Mouse (Mus musculus) ES-Bruce4 (cell line): Measurements from ENCODE around the gene Srd5a2. TPM values are rescaled to one million over a fixed set of nuclear protein-coding genes. Genes with fewer than 3 reads are reported as not detected.
"Not testable (repeated sequence)": the region's sequence is repeated elsewhere in the genome, so short reads cannot be mapped to it uniquely, and the experiment has no call there.

Source experiments
- H3K27ac ChIP-seq: 2 replicates; pipeline ENCODE4 v1.5.1; 2012; ENCODE audit warnings: low read length, inconsistent platforms; ENCODE audit not compliant: insufficient read depth
- H3K27me3 ChIP-seq: 2 replicates; pipeline ENCODE4 v1.6.1; 2012; ENCODE audit warnings: mild to moderate bottlenecking, low read length, inconsistent platforms; ENCODE audit not compliant: control insufficient read depth, poor library complexity, insufficient read depth, severe bottlenecking
- H3K36me3 ChIP-seq: 2 replicates; pipeline ENCODE4 v1.6.1; 2012; ENCODE audit warnings: inconsistent platforms, mild to moderate bottlenecking, low read length, moderate library complexity; ENCODE audit not compliant: control insufficient read depth, poor library complexity, insufficient read depth, severe bottlenecking
- H3K4me1 ChIP-seq: one replicate; pipeline ENCODE4 v1.8.1; 2011; ENCODE audit warnings: low read length; ENCODE audit not compliant: control insufficient read depth, insufficient read depth
- H3K4me3 ChIP-seq: 2 replicates; pipeline ENCODE4 v1.5.1; 2011; ENCODE audit warnings: low read depth, mild to moderate bottlenecking, low read length
- H3K9ac ChIP-seq: 2 replicates; pipeline ENCODE4 v1.6.1; 2012; ENCODE audit warnings: low read depth, mild to moderate bottlenecking, inconsistent platforms; ENCODE audit not compliant: poor library complexity, severe bottlenecking
- H3K9me3 ChIP-seq: replicated peaks from 2 replicates; pipeline ENCODE4 v1.6.1; 2012; ENCODE audit warnings: mild to moderate bottlenecking, low read length, inconsistent platforms; ENCODE audit not compliant: control insufficient read depth, poor library complexity, insufficient read depth, severe bottlenecking
- CTCF ChIP-seq: IDR thresholded peaks from one replicate; pipeline ENCODE4 v1.8.1; 2011; ENCODE audit warnings: low read depth, low read length
- EP300 ChIP-seq: IDR thresholded peaks from 2 replicates; pipeline ENCODE4 v1.6.1; 2011; ENCODE audit warnings: low read depth, low read length; ENCODE audit not compliant: insufficient read depth
- POLR2A ChIP-seq: IDR thresholded peaks from one replicate; pipeline ENCODE4 v1.8.1; 2011; ENCODE audit warnings: low read length; ENCODE audit not compliant: insufficient read depth
- polyA plus RNA-seq: library from polyadenylated mRNA; stranded (reverse); fragments of >200 nt; gene quantifications from 2 replicates; pipeline ENCODE4 v1.2.4, GENCODE M21; 2011; ENCODE audit warnings: low read depth; ENCODE audit not compliant: missing spikeins, insufficient read depth, insufficient read length

The Srd5a2 gene
- polyA plus RNA-seq, 1 experiment, result not detected

- TF ChIP-seq CTCF (no peak), EP300 (no peak), POLR2A (no peak)
- no peaks in the 10 kb centered on the region for H3K36me3 ChIP-seq
- no peak overlapping the region for H3K27ac ChIP-seq
- H3K4me1 ChIP-seq, result no peaks in the 10 kb centered on the region
- H3K9me3 ChIP-seq, result no peaks in the 10 kb centered on the region
- H3K27me3 ChIP-seq, result no peaks in the 10 kb centered on the region
- no peak overlapping the region for H3K9ac ChIP-seq
- H3K4me3 ChIP-seq, result no peak overlapping the region
Observed at GRCm38 (mm10) chr17:74078776-74079495, 31.2 kb upstream of the Srd5a2 start.

- not testable (repeated sequence) for H3K4me1 ChIP-seq, H3K9me3 ChIP-seq, H3K36me3 ChIP-seq, H3K27me3 ChIP-seq, H3K9ac ChIP-seq, H3K4me3 ChIP-seq, H3K27ac ChIP-seq
Observed at GRCm38 (mm10) chr17:74073067-74073466, 25.4 kb upstream of the Srd5a2 start.

- H3K9ac ChIP-seq, H3K27ac ChIP-seq, H3K36me3 ChIP-seq, H3K27me3 ChIP-seq, H3K4me3 ChIP-seq, H3K9me3 ChIP-seq, H3K4me1 ChIP-seq: not testable (repeated sequence)
Observed at GRCm38 (mm10) chr17:74062763-74063162, 15.0 kb upstream of the Srd5a2 start.

GRCm38 (mm10) chr17:74048229-74048816, 607 bp upstream of the Srd5a2 start:
- H3K36me3 ChIP-seq, result no peaks in the 10 kb centered on the region
- no peak overlapping the region for H3K27ac ChIP-seq
- H3K4me1 ChIP-seq, result no peaks in the 10 kb centered on the region
- peaks cover 19% of the 10 kb centered on the region for H3K27me3 ChIP-seq
- peaks cover 4% of the 10 kb centered on the region; the same call in 1 of the 2 replicates for H3K9me3 ChIP-seq
- no peak overlapping the region for H3K9ac ChIP-seq
- TF ChIP-seq CTCF (no peak), POLR2A (no peak), EP300 (no peak)
- peak overlapping the region; percentile 23; the same call in 1 of the 2 replicates for H3K4me3 ChIP-seq

GRCm38 (mm10) chr17:74043754-74044153, 4.0 kb downstream of the Srd5a2 start:
- TF ChIP-seq CTCF, result no peak
- no peak for TF ChIP-seq POLR2A
- TF ChIP-seq EP300, result no peak
- H3K27me3 ChIP-seq, result peaks cover 14% of the 10 kb centered on the region
- no peaks in the 10 kb centered on the region for H3K4me1 ChIP-seq
- H3K9ac ChIP-seq, result no peak overlapping the region
- no peaks in the 10 kb centered on the region for H3K36me3 ChIP-seq
- no peak overlapping the region for H3K27ac ChIP-seq
- no peak overlapping the region for H3K4me3 ChIP-seq
- H3K9me3 ChIP-seq, result no peaks in the 10 kb centered on the region

- no peak overlapping the region for H3K9ac ChIP-seq
- no peak overlapping the region for H3K27ac ChIP-seq
- TF ChIP-seq EP300 (no peak), POLR2A (no peak), CTCF (peak; percentile 97)
- H3K4me3 ChIP-seq, result no peak overlapping the region
- no peaks in the 10 kb centered on the region for H3K36me3 ChIP-seq
- no peaks in the 10 kb centered on the region for H3K4me1 ChIP-seq
- no peaks in the 10 kb centered on the region for H3K9me3 ChIP-seq
- H3K27me3 ChIP-seq, result no peaks in the 10 kb centered on the region
Observed at GRCm38 (mm10) chr17:74020526-74021203, 27.1 kb downstream of the Srd5a2 start.
